Mouse (Mus musculus): ENCODE data around the gene Lsg1. TPM values are rescaled to one million over a fixed set of nuclear protein-coding genes. Genes with fewer than 3 reads are reported as not detected.

The Lsg1 gene
- polyA plus RNA-seq, 1 experiment, result 11.5 TPM

DNA sequence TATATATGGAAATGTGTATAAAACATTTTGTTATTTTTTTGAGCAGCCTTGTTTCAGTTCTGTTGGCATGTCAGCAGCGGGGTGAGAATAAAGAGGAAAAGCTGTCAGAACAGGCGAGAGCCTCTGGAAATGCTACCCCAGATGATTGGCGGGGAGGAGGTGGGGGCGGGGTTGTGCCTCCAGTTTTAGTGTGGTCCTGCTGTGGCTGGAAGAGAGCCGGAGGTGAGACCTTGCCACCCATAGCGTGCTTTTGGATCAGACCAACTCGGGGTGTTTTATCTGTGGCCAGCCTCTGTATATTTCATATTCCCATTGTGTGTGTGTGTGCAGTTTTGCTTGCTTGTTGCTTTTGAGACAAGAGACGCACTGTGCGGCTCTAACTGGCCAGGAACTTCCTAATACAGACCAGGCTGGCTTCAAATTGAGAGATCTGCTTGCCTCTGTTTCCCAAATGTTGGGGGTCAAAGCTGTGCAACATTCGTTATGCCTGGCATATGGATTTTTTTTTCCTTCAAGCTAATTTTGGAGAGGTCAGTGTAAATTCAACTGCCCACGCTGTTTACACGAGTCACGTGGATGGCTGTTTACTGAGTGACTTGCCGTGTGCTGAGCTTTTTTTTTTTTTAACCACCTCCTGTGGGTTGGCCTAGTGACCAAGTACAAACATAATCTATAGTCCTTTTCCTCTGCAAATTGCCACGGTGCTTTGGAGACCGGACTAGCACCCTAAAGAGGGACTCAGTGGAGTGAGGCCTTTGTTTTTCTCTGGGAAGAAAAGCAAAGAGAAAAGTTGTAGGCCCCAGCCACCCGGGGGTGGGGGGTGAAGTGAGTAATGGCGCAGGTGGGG is 15.5 kb upstream of the Lsg1 start:
- no peak for TF ChIP-seq POLR2A (IDR thresholded peaks at IDR 0.05; ENCODE audit: borderline replicate concordance, extremely low read depth, low read depth, low read length)
- TF ChIP-seq CTCF (IDR thresholded peaks at IDR 0.05; ENCODE audit: insufficient read depth, low read length), result no peak
- Histone ChIP-seq H3K4me3 (replicated peaks; ENCODE audit: extremely low read depth, low read depth, low read length) (peak overlapping the region; percentile 19), H3K4me1 (ENCODE audit: control insufficient read depth, insufficient read depth, low read length) (peaks cover 14% of the 10 kb centered on the region)
- 22% methylated on average over 18 of the region's 18 CpGs for WGBS
- peak; percentile 16 for DNase-seq

GRCm38 (mm10) chr16:30601946-30602345 is 14.6 kb upstream of the Lsg1 start:
- peak; percentile 32 for DNase-seq
- Histone ChIP-seq H3K4me1 (ENCODE audit: control insufficient read depth, insufficient read depth, low read length) (peaks cover 17% of the 10 kb centered on the region), H3K4me3 (replicated peaks; ENCODE audit: extremely low read depth, low read depth, low read length) (peak overlapping the region; percentile 87)
- 30% methylated on average over 7 of the region's 7 CpGs for WGBS
- TF ChIP-seq POLR2A (IDR thresholded peaks at IDR 0.05; ENCODE audit: borderline replicate concordance, extremely low read depth, low read depth, low read length) (no peak), CTCF (IDR thresholded peaks at IDR 0.05; ENCODE audit: insufficient read depth, low read length) (no peak)

DNA sequence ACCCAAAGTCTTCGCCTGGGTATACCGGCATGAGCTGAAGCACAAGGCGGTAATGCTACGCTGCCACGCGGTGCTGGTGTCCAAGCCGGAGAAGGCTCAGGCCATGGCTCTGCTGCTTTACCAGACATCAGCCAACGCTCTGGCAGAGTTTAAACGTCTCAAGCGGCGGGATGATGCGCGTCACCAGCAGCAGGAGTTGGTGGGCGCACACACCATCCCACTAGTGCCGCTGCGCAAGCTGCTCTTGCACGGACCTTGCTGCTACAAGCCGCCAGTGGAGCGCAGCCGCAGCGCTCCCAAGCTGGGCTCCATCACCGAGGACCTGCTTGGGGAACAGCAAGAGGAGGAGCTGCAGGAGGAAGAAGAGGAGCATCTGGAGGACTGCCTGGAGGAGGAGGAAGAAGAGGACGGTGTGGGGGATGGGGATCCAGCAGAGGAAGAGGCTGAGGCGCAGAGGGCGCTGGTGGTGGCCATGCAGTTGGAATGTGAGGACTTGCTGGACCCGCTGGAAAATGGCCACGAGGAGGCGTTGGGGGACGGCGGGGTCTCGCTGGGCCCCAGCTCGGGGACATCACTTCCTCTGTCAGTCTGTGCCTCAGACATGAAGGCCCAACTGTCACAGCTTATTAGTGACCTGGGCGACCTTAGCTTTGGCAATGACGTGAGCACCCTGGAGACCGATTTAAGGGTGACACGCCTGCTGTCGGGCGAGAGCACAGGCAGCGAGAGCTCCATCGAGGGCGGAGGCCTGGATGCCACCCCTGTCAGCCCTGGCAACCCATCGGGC is 13.8 kb upstream of the Lsg1 start:
- peaks cover 17% of the 10 kb centered on the region for H3K4me1 ChIP-seq (ENCODE audit: control insufficient read depth, insufficient read depth, low read length)
- DNase-seq, result peak; percentile 54
- WGBS, result 13% methylated on average over 42 of the region's 42 CpGs
- H3K4me3 ChIP-seq (replicated peaks; ENCODE audit: extremely low read depth, low read depth, low read length), result peak overlapping the region; percentile 87
- TF ChIP-seq CTCF (IDR thresholded peaks at IDR 0.05; ENCODE audit: insufficient read depth, low read length) (peak; percentile 29), POLR2A (IDR thresholded peaks at IDR 0.05; ENCODE audit: borderline replicate concordance, extremely low read depth, low read depth, low read length) (peak; percentile 35; the same call in 1 of the 2 replicates)

- under 1% methylated on average over 53 of the region's 53 CpGs for WGBS
- DNase-seq, result peak; percentile 69
- peak overlapping the region; percentile 87 for H3K4me3 ChIP-seq (replicated peaks; ENCODE audit: extremely low read depth, low read depth, low read length)
- TF ChIP-seq POLR2A (IDR thresholded peaks at IDR 0.05; ENCODE audit: borderline replicate concordance, extremely low read depth, low read depth, low read length), result 0 out of 2 replicates have a peak, but pooled peaks have one; percentile 1
- TF ChIP-seq CTCF (IDR thresholded peaks at IDR 0.05; ENCODE audit: insufficient read depth, low read length), result no peak
- peaks cover 17% of the 10 kb centered on the region for H3K4me1 ChIP-seq (ENCODE audit: control insufficient read depth, insufficient read depth, low read length)
Measured at GRCm38 (mm10) chr16:30600431-30601045, 13.1 kb upstream of the Lsg1 start.

DNA sequence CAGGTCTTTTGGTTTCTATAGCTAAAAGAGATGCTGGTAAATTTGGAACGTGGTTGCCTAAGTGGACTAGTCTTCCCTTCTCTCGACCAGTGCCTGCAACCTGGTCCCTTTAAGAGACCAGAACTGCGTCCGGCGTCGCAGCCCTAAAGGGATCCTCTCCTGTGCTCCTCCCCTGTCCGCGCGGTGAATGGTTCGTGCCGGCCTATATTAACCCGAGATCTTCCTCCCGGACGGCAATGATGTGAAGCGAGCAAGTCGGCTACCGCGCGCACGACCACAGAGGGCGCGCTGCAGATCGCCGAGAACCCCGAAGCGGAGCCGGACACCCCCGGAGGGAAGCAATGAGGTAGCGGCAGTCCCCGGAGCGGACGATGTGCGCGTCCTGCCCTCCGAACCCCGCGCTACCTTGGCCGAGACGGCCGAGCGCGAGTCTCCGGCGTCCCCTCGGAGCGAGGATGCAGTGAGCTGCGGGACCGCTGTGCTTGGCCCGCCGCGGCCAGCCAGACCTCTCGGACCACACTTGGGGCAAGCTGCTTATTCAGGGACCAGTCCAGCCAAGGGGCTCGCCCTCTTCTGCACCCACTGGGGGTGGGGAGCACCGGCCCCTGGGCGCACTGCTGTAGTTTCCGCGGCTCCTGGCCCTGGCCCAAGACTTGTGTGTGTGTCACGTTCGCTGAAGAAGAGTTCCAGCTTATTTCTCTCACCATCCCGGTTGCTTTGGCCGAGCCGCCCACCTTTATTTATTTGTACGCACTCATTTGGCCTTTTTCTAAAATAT is 12.3 kb upstream of the Lsg1 start, which contains the start of gene Fam43a:
Gene Fam43a, plus strand, starts transcription at position 233 of the 778 bp plus-strand sequence.
- TF ChIP-seq CTCF (IDR thresholded peaks at IDR 0.05; ENCODE audit: insufficient read depth, low read length) (no peak), POLR2A (IDR thresholded peaks at IDR 0.05; ENCODE audit: borderline replicate concordance, extremely low read depth, low read depth, low read length) (peak; percentile 99)
- WGBS, result under 1% methylated on average over 63 of the region's 63 CpGs
- DNase-seq, result peak; percentile 89

DNA sequence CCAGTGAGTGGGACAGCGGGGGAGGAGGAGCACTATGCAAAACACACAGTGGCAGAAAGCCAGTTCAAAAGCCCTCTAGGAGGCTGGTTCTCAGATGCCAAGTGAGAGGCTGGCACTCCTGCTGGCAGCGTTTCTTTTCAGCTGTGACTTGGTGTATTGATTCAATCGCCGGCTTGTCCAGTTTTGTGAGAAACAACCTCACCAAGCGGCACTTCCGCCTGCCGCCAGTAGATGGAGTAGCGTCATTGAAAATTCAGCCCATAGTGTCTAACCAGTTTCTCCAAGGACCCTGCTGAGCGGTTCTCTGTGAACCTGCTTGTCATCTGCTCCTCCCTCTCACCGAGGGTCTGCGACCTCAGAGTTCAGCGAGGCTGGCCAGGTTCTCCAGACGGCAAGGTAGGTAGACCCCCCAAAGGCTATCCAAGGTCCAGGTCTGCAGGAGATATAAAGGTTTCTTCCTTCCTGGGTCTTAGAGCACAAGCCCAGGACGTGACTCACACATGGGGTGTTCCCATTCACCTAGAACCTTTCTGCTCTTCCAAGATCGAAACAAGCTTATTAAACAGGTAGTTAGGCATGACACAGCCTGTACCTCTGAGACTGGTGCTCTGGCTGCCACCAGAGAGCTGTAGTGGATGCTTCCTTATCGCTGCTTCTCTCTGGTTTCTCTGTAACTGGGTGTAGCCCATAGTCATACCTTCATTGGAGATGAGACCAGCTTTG is 9.7 kb upstream of the Lsg1 start:
- DNase-seq, result peak; percentile 93
- Histone ChIP-seq H3K4me3 (replicated peaks; ENCODE audit: extremely low read depth, low read depth, low read length) (no peak overlapping the region), H3K4me1 (ENCODE audit: control insufficient read depth, insufficient read depth, low read length) (peaks cover 8% of the 10 kb centered on the region)
- 10% methylated on average over 16 of the region's 16 CpGs for WGBS
- TF ChIP-seq POLR2A (IDR thresholded peaks at IDR 0.05; ENCODE audit: borderline replicate concordance, extremely low read depth, low read depth, low read length) (0 out of 2 replicates have a peak, but pooled peaks have one; percentile 8), CTCF (IDR thresholded peaks at IDR 0.05; ENCODE audit: insufficient read depth, low read length) (peak; percentile 95)

More for the DNA sequence above, 12.3 kb upstream of the Lsg1 start, which contains the start of gene Fam43a:
- peaks cover 17% of the 10 kb centered on the region for H3K4me1 ChIP-seq (ENCODE audit: control insufficient read depth, insufficient read depth, low read length)
- peak within 1 kb of the TSS; percentile 87 for H3K4me3 ChIP-seq (replicated peaks; ENCODE audit: extremely low read depth, low read depth, low read length)

DNA sequence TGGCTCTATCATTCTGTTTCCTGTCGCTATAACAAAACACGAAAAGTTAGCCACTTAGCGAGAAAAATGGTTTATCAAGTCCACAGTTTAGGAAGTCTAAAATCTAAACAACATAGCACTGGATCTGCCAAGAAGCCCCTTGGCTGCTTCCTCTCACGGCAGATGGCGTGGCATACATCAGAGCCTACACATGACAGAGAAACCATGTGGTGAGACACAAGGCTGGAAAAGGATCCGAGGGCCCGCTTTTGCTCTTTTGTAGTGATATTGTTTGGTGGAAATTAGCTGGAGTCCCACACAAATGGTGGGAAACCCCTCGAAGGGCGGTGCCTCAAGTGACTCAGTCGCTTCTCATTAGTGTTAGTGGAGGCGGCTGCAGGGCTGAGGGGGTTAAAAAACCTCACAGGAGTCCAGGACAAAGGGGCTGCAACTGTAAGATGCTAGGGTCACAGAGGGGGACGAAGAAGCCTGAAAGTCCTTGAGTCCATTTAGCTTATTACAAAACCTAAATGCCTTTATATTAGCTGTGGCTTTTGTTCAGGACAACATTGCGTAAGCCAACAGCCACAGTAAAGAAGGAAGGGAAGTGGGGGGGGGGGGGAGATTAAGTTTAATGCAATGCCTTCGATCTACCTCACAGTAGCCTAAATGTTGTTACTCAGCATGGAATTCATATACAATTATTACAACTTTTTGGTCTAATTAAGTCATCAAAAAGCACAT is 8.6 kb upstream of the Lsg1 start:
- WGBS, result 53% methylated on average over 14 of the region's 14 CpGs
- Histone ChIP-seq H3K4me1 (ENCODE audit: control insufficient read depth, insufficient read depth, low read length) (0 out of 2 replicates have a peak, but pooled peaks cover 4% of the 10 kb centered on the region), H3K4me3 (replicated peaks; ENCODE audit: extremely low read depth, low read depth, low read length) (no peak overlapping the region)
- DNase-seq, result peak; percentile 9
- TF ChIP-seq CTCF (IDR thresholded peaks at IDR 0.05; ENCODE audit: insufficient read depth, low read length) (no peak), POLR2A (IDR thresholded peaks at IDR 0.05; ENCODE audit: borderline replicate concordance, extremely low read depth, low read depth, low read length) (no peak)

All from lung, adult 2 months (tissue).